Mouse (Mus musculus) liver, postnatal 0 days (tissue): Measurements from ENCODE around the gene Efl1.

ENCODE experiments used
- CTCF ChIP-seq: sonication (generic); IDR thresholded peaks from 2 replicates; pipeline ENCODE4 v1.5.1; 2016; ENCODE audit warnings: antibody characterized with exemption, low read depth
- EP300 ChIP-seq: IDR thresholded peaks from 2 replicates; pipeline ENCODE4 v1.6.1; 2016; ENCODE audit warnings: antibody characterized with exemption, low read depth, mild to moderate bottlenecking

GRCm38 (mm10) chr7:82676834-82677233 lies 28.4 kb downstream of the Efl1 start:
- TF ChIP-seq CTCF (peak; percentile 42), EP300 (no peak)
